Mouse (Mus musculus) urinary bladder, adult 18-20 months (tissue): ENCODE measurements around the gene Luc7l.
"Not testable (repeated sequence)": the region's sequence is repeated elsewhere in the genome, so short reads cannot be mapped to it uniquely, and the experiment has no call there.

Experiments
- DNase-seq, 2 experiments: peaks; one replicate each; pipeline ENCODE4 v3.0.0; 2022; ENCODE audit warnings: low spot score in 2 of 2, mixed read lengths in 2 of 2

Luc7l gene

GRCm38 (mm10) chr17:26253399-26253798, 703 bp downstream of the Luc7l start:
- no peak for DNase-seq

GRCm38 (mm10) chr17:26255313-26255712, 2.6 kb downstream of the Luc7l start:
- DNase-seq = no peak

GRCm38 (mm10) chr17:26261826-26262225, 9.1 kb downstream of the Luc7l start:
- DNase-seq = no peak

GRCm38 (mm10) chr17:26262384-26262783, 9.7 kb downstream of the Luc7l start:
- DNase-seq = no peak

GRCm38 (mm10) chr17:26268851-26269250, 16.2 kb downstream of the Luc7l start:
- no peak for DNase-seq

- DNase-seq = not testable (repeated sequence)
These were observed 16.9 kb downstream of the Luc7l start for GRCm38 (mm10) chr17:26269577-26269976.

- DNase-seq = no peak
These were observed 19.9 kb downstream of the Luc7l start for GRCm38 (mm10) chr17:26272586-26272985.

GRCm38 (mm10) chr17:26275933-26276332, 23.2 kb downstream of the Luc7l start:
- DNase-seq = no peak

- DNase-seq = peak in 1 of 2 experiments; percentile 18
These were observed 24.0 kb downstream of the Luc7l start for GRCm38 (mm10) chr17:26276711-26277110.

GRCm38 (mm10) chr17:26286199-26286955, 33.7 kb downstream of the Luc7l start:
- no peak for DNase-seq

- DNase-seq = no peak
These were observed 36.8 kb downstream of the Luc7l start for GRCm38 (mm10) chr17:26289475-26289874.

GRCm38 (mm10) chr17:26298318-26298717, 45.6 kb downstream of the Luc7l start:
- not testable (repeated sequence) for DNase-seq

- DNase-seq = peak; percentile 61 to 70
These were observed 61.6 kb downstream of the Luc7l start for GRCm38 (mm10) chr17:26314291-26314690.

GRCm38 (mm10) chr17:26315474-26315873, 62.8 kb downstream of the Luc7l start:
- DNase-seq = no peak

- no peak for DNase-seq
These were observed 65.7 kb downstream of the Luc7l start for GRCm38 (mm10) chr17:26318441-26318840.
